Mouse (Mus musculus) kidney, postnatal 36 days (tissue): ENCODE measurements around the gene 4930415L06Rik.

Experiments used
- DNase-seq, 2 experiments: peaks; one replicate each; pipeline ENCODE4 v3.0.0; 2021 to 2022; ENCODE audit warnings: mixed read lengths in 2 of 2

Gene 4930415L06Rik

GRCm38 (mm10) chrX:89932752-89933151, at the start of gene 4930415L06Rik:
TSS of gene 4930415L06Rik (minus strand) at chrX:89932852.
- DNase-seq: no peak

GRCm38 (mm10) chrX:89978621-89979020, 46.0 kb upstream of the 4930415L06Rik start:
- no peak for DNase-seq

GRCm38 (mm10) chrX:89904871-89905270, 27.8 kb downstream of the 4930415L06Rik start:
- DNase-seq: no peak
